Mouse (Mus musculus) ES-E14 (cell line): Measurements from ENCODE around the gene 1110008L16Rik.

Source experiments
- HCFC1 ChIP-seq: IDR thresholded peaks from 2 replicates; pipeline ENCODE4 v1.6.1; 2012; ENCODE audit warnings: low read length, inconsistent platforms, borderline replicate concordance; ENCODE audit not compliant: insufficient read depth
- MAFK ChIP-seq: IDR thresholded peaks from 2 replicates; pipeline ENCODE4 v1.6.1; 2014; ENCODE audit warnings: mild to moderate bottlenecking, low read depth, low read length, inconsistent platforms; ENCODE audit not compliant: insufficient read depth
- ZNF384 ChIP-seq: IDR thresholded peaks from 2 replicates; pipeline ENCODE4 v1.6.1; 2012; ENCODE audit warnings: low read depth, low read length, inconsistent platforms

GRCm38 (mm10) chr12:55386456-55386855 lies 87.1 kb downstream of the 1110008L16Rik start:
- no peak for TF ChIP-seq ZNF384
- TF ChIP-seq HCFC1: no peak
- TF ChIP-seq MAFK: no peak
